Mouse (Mus musculus) liver, embryonic 14.5 days (tissue): ENCODE measurements around the gene Gm13090. TPM values are rescaled to one million over a fixed set of nuclear protein-coding genes. Genes with fewer than 3 reads are reported as not detected.

Experiments
- ATAC-seq: fragments of 200-750 bp; cut with Nextera tagmentation; 2 replicates; pipeline ENCODE4 v1.8.0; 2017; ENCODE audit warnings: moderate number of reproducible peaks, mild to moderate bottlenecking, moderate library complexity; ENCODE audit not compliant: insufficient read depth
- DNase-seq, 3 experiments: peaks; one replicate each; pipeline ENCODE4 v3.0.0-alpha.2; 2012 to 2013; ENCODE audit warnings: low read depth in 3 of 3, low spot score in 3 of 3
- H3K27ac ChIP-seq: fragments of 300-500 bp; sonication (generic); 2 replicates; pipeline ENCODE4 v1.5.1; 2014; ENCODE audit warnings: moderate library complexity, mild to moderate bottlenecking, control low read depth, inconsistent platforms
- H3K27me3 ChIP-seq: fragments of 300-500 bp; sonication (generic); 2 replicates; pipeline ENCODE4 v1.6.1; 2014; ENCODE audit warnings: mild to moderate bottlenecking, low read length, moderate library complexity; ENCODE audit not compliant: control insufficient read depth, insufficient read depth
- H3K36me3 ChIP-seq: fragments of 300-500 bp; sonication (generic); replicated peaks from 2 replicates; pipeline ENCODE4 v1.6.1; 2014; ENCODE audit warnings: low read depth; ENCODE audit not compliant: control insufficient read depth, insufficient read depth
- H3K4me1 ChIP-seq, 2 experiments: fragments of 200-500 bp in 1 of 2; fragments of 300-500 bp in 1 of 2; sonication (generic) in 1 of 2; replicated peaks; 2 replicates each; pipeline ENCODE4 v1.6.1; 2012 to 2014; ENCODE audit warnings: antibody characterized with exemption in 1 of 2, inconsistent platforms in 1 of 2, low read length in 1 of 2; ENCODE audit not compliant: control insufficient read depth in 2 of 2, insufficient read depth in 2 of 2
- H3K4me2 ChIP-seq: fragments of 300-500 bp; sonication (generic); 2 replicates; pipeline ENCODE4 v1.6.1; 2014; ENCODE audit warnings: low read depth, mild to moderate bottlenecking, control low read depth, moderate library complexity
- H3K4me3 ChIP-seq, 2 experiments: fragments of 200-500 bp in 1 of 2; fragments of 300-500 bp in 1 of 2; sonication (generic) in 1 of 2; 2 replicates each; pipeline ENCODE4 v1.5.1; 2012 to 2014; ENCODE audit warnings: low read depth in 2 of 2, low read length in 2 of 2, mild to moderate bottlenecking in 2 of 2, control low read depth in 1 of 2, inconsistent platforms in 1 of 2, moderate library complexity in 1 of 2; ENCODE audit not compliant: insufficient read depth in 1 of 2
- H3K9ac ChIP-seq: fragments of 300-500 bp; sonication (generic); replicated peaks from 2 replicates; pipeline ENCODE4 v1.6.1; 2014; ENCODE audit warnings: mild to moderate bottlenecking, control low read depth, moderate library complexity
- H3K9me3 ChIP-seq: fragments of 300-500 bp; sonication (generic); 2 replicates; pipeline ENCODE4 v1.6.1; 2016; ENCODE audit warnings: low read length, mixed read lengths; ENCODE audit not compliant: control insufficient read depth
- CTCF ChIP-seq: IDR thresholded peaks from 2 replicates; pipeline ENCODE4 v1.5.1; 2016; ENCODE audit warnings: antibody characterized with exemption, low read depth, control low read depth
- EP300 ChIP-seq: IDR thresholded peaks from 2 replicates; pipeline ENCODE4 v1.6.1; 2016; ENCODE audit warnings: antibody characterized with exemption, low read depth
- WGBS: fragments of 180-500 bp; shearing (Covaris S2); extraction: QIAGEN DNeasy Blood & Tissue Kit; methylation state at CpG from one replicate; pipeline ENCODE4 v1.1.7; 2014; ENCODE audit not compliant: insufficient replicate concordance; 5-methylcytosine and 5-hydroxymethylcytosine counted together
- polyA plus RNA-seq, 2 experiments: library from polyadenylated mRNA; depleted of rRNA in 1 of 2; stranded (reverse) in 1 of 2; unstranded in 1 of 2; fragments of >200 nt; fragmentation: Nextera tagmentation in 1 of 2; extraction: Ambion mirVana in 1 of 2; gene quantifications; 2 replicates each; pipeline versions ENCODE4 v1.2.1 to v1.2.3; 2012 to 2014

Gm13090 gene
- polyA plus RNA-seq, 2 experiments: not detected

GRCm38 (mm10) chr4:151137701-151138100, 48.3 kb downstream of the Gm13090 start:
- Histone ChIP-seq H3K27ac (no peak overlapping the region), H3K4me3 (no peak overlapping the region), H3K9ac (no peak overlapping the region), H3K4me2 (no peak overlapping the region), H3K36me3 (no peaks in the 10 kb centered on the region), H3K4me1 (no peaks in the 10 kb centered on the region), H3K27me3 (peaks cover 8% of the 10 kb centered on the region), H3K9me3 (no peaks in the 10 kb centered on the region)
- ATAC-seq (no peak), DNase-seq (no peak)
- WGBS: 52% methylated on average over 5 of the region's 5 CpGs
- TF ChIP-seq CTCF (no peak), EP300 (no peak)

GRCm38 (mm10) chr4:151138135-151138534, 48.8 kb downstream of the Gm13090 start:
- DNase-seq: no peak
- Histone ChIP-seq H3K9ac (no peak overlapping the region), H3K9me3 (no peaks in the 10 kb centered on the region), H3K27me3 (peaks cover 8% of the 10 kb centered on the region), H3K4me1 (no peaks in the 10 kb centered on the region), H3K36me3 (no peaks in the 10 kb centered on the region), H3K4me3 (no peak overlapping the region), H3K27ac (no peak overlapping the region), H3K4me2 (no peak overlapping the region)
- TF ChIP-seq EP300 (no peak), CTCF (no peak)
- no peak for ATAC-seq
- 17% methylated on average over 10 of the region's 10 CpGs for WGBS

- Histone ChIP-seq H3K9ac (no peak overlapping the region), H3K4me3 (no peak overlapping the region), H3K4me1 (no peaks in the 10 kb centered on the region), H3K27ac (no peak overlapping the region), H3K4me2 (no peak overlapping the region), H3K27me3 (peaks cover 8% of the 10 kb centered on the region), H3K9me3 (no peaks in the 10 kb centered on the region), H3K36me3 (no peaks in the 10 kb centered on the region)
- TF ChIP-seq EP300 (no peak), CTCF (no peak)
- DNase-seq (no peak), ATAC-seq (no peak)
- WGBS: 17% methylated on average over 2 of the region's 2 CpGs
Observed at GRCm38 (mm10) chr4:151138586-151138985, 49.2 kb downstream of the Gm13090 start.

GRCm38 (mm10) chr4:151139053-151139840, 49.9 kb downstream of the Gm13090 start:
- H3K9ac ChIP-seq: no peak overlapping the region
- no peak overlapping the region for H3K4me3 ChIP-seq
- H3K9me3 ChIP-seq: no peaks in the 10 kb centered on the region
- no peak overlapping the region for H3K4me2 ChIP-seq
- TF ChIP-seq EP300 (no peak), CTCF (peak; percentile 77)
- H3K36me3 ChIP-seq: no peaks in the 10 kb centered on the region
- no peak overlapping the region for H3K27ac ChIP-seq
- ATAC-seq: no peak
- no peaks in the 10 kb centered on the region for H3K4me1 ChIP-seq
- peaks cover 8% of the 10 kb centered on the region for H3K27me3 ChIP-seq
- DNase-seq: peak in 1 of 3 experiments; percentile 18
- WGBS: 6% methylated on average over 20 of the region's 20 CpGs

GRCm38 (mm10) chr4:151140368-151140982, 51.1 kb downstream of the Gm13090 start:
- TF ChIP-seq EP300 (no peak), CTCF (no peak)
- Histone ChIP-seq H3K4me2 (no peak overlapping the region), H3K27ac (no peak overlapping the region), H3K27me3 (peaks cover 8% of the 10 kb centered on the region), H3K4me3 (no peak overlapping the region), H3K9ac (no peak overlapping the region), H3K36me3 (no peaks in the 10 kb centered on the region), H3K4me1 (no peaks in the 10 kb centered on the region), H3K9me3 (no peaks in the 10 kb centered on the region)
- ATAC-seq (no peak), DNase-seq (no peak)
- 14% methylated on average over 20 of the region's 20 CpGs for WGBS

Other genes with a start within 250 kb of the Gm13090 start
- gene Errfi1, start 235.7 kb upstream of the Gm13090 start, polyA plus RNA-seq (2012; rRNA removed): 11.3 and 12.6 TPM in 2 replicates
- 23.1 and 26.1 TPM in 2 replicates for gene Errfi1, start 235.7 kb upstream of the Gm13090 start, polyA plus RNA-seq (2014; fragmentation: Nextera tagmentation; extraction: Ambion mirVana)
- 130 and 180 TPM in 2 replicates for gene Park7, start 175.1 kb upstream of the Gm13090 start, polyA plus RNA-seq (2012; rRNA removed)
- 259 and 263 TPM in 2 replicates for gene Park7, start 175.1 kb upstream of the Gm13090 start, polyA plus RNA-seq (2014; fragmentation: Nextera tagmentation; extraction: Ambion mirVana)
- 0.08 and 0.10 TPM in 2 replicates for gene Tnfrsf9, start 175.0 kb upstream of the Gm13090 start, polyA plus RNA-seq (2012; rRNA removed)
- gene Tnfrsf9, start 175.0 kb upstream of the Gm13090 start, polyA plus RNA-seq (2014; fragmentation: Nextera tagmentation; extraction: Ambion mirVana): not detected in 2 replicates
- gene Uts2, start 92.5 kb upstream of the Gm13090 start, polyA plus RNA-seq (2012; rRNA removed): not detected in 2 replicates
- not detected in 2 replicates for gene Uts2, start 92.5 kb upstream of the Gm13090 start, polyA plus RNA-seq (2014; fragmentation: Nextera tagmentation; extraction: Ambion mirVana)
- 2.2 and 2.3 TPM in 2 replicates for gene Per3, start 44.9 kb upstream of the Gm13090 start, polyA plus RNA-seq (2012; rRNA removed)
- gene Per3, start 44.9 kb upstream of the Gm13090 start, polyA plus RNA-seq (2014; fragmentation: Nextera tagmentation; extraction: Ambion mirVana): 2.4 and 2.9 TPM in 2 replicates
- gene Vamp3, start 31.6 kb upstream of the Gm13090 start, polyA plus RNA-seq (2012; rRNA removed): 17.9 and 24.7 TPM in 2 replicates
- 11.0 and 14.0 TPM in 2 replicates for gene Vamp3, start 31.6 kb upstream of the Gm13090 start, polyA plus RNA-seq (2014; fragmentation: Nextera tagmentation; extraction: Ambion mirVana)